Mouse (Mus musculus) kidney, postnatal 25 days (tissue): Measurements from ENCODE around the gene Btbd9.

ENCODE experiments used
- DNase-seq, 2 experiments: peaks; one replicate each; pipeline ENCODE4 v3.0.0; 2021; ENCODE audit warnings: mixed read lengths in 2 of 2

The Btbd9 gene

DNA sequence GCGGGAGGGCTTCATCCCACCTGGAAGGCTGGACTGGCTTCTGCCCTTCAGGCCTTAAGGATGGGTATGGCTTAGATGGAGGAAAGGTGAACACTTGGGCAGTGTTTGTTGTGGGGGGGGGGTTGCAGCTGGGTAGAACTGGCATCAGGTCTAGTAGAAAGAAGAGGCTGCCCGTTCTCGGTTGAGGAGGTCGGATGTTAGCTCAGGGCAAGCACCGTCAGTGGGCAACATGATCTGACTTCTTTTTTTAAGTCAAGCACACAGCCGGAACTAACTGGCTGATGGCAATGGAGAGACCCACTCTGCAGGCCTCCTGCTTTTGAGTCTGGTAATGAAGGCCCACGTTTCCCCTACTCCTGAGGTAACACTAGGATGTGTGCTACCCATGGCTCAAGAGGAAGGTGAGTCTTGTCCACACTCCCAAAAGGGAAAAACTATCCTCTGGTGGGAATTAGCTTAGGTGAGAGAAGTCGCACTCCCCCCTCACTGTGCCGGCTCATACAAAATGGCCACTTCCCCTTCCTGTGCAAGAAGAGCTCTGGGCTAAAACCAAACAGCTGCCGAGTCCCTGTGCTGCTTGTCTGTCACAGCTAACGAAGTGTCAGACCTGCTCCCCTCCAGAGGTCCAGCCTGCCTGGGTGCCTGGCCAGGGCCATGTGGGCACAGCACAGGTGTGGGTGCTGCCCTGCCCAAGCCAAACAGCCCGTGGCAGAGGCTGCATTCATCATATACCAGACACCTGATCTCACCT, 378.8 kb downstream of the Btbd9 start:
- peak in 1 of 2 experiments; percentile 33 for DNase-seq

DNA sequence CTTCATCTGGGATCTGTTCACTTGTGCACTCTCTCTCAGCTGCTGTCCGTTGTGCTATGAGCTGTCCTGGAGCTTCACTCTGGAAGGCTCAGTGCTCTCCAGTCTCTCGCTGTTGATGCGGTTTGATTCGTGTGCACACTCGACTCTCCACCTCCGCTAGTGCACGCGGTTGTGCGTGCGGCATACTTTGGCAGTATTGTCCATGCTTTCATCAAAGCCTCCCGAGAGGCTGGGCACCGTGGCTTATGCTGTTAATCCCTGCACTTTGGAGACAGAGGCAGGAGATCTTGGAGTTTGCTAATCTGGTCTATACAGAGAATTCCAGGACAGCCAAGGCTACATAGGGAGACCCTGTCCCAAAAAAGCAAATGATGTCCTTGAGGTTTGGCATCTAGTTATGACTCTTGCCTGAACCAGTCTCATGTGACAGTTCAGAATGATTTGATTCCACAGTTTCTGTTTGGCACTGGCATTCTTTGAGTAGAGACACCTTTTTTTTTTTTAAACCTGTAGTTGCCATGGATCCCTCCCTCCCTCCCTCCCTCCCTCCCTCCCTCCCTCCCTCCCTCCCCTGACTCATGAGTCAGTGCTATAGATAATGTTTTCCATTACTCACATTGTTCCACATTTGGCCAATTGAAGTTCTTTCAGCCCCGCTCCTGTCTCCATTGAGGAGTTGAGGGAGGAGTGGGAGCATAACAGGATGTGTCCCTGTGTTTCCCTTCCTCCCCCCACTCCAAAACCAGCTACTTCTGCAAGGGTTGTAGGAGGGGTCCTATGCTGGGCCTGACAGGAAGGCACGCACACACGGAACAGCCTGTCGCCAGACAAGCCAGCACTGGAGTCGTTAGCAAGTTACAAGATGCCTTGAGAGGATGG, 379.6 kb downstream of the Btbd9 start:
- peak; percentile 5 to 38 for DNase-seq

DNA sequence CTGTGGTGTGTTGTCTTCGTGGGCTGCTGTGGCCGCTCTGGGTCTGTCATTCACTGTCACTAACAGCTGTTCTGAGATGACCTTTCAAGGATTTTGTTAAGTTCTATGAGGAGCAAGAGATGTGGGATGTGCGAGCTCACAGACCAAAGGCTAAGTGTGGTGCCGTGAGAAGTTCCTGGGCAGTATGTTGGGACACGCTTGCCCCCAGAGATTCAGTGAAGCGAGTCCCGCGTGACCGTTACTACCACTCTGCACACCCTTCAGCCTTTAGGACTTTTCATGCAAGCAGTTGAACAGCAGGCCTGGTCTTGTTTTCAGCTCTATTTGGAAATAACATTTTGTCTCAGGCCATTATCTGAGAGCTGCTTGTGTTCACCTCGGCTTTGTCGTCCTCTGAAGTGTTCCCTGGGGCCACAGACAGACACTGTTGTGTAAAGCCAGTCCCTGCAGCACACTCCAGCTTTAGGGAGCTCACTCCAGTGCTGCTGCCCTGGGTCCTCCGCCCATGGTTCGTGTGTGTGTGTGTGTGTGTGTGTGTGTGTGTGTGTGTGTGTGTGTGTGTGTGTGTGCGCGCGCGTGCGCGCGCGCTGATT, 380.6 kb downstream of the Btbd9 start:
- peak; percentile 1 to 31 for DNase-seq

DNA sequence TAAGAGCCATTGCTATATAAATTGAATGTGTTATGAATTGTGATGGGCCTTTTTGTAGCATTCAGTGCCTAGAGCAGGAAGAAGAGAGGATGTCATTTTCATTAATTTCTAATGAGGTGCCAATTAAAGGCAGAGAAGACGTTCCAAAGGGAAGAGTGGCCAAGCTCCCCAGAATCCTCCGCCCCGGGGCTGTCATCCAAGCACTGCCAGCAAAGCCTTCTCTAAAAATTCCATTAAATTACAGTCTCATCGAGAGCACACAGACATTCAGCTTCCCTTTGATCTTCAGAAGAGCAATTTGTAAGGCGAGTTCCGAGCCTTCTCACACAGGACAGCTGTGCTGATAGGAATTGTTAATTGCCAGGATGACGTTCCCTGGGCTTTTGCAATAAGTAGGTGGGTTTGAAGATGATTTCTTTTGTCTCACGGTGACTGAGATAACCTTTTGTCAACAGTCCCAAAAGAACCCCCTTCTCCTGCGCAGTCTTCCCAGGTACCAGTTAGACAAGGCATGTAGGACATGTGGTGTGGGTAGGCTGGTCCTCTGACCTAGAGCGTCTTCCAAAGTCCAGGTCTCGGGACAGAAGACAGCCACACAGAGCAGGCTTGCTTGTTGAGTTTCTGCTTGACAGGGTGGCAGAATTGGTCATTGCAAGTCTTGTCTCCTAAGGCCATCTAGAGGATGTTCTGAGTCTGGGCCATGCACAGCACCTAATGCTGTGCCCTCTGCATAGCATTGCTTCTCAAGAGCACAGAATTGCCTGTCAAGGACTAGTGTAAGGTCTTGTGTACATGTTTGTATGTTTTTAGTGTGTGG, 381.5 kb downstream of the Btbd9 start:
- peak; percentile 31 to 66 for DNase-seq

DNA sequence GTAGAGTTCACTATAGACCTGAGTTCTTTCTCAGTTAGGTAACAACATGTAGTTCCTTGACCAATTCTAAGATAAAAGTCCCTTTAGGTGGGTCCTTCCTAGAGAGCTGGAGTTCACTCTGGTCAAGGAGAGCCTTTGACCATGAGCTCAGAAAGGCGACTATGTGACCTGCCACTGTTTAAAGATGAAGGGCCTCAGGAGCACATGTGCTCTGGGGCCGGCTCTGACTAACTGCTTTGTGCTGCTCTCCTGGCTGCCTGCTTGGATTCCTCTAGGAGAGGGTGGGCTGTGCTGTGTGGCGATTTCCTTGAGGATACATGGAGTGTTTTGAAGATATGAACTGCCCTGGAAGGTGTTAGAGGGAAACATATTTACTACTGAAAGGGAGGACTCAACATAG, 382.2 kb downstream of the Btbd9 start:
- DNase-seq = peak; percentile 1 to 26

DNA sequence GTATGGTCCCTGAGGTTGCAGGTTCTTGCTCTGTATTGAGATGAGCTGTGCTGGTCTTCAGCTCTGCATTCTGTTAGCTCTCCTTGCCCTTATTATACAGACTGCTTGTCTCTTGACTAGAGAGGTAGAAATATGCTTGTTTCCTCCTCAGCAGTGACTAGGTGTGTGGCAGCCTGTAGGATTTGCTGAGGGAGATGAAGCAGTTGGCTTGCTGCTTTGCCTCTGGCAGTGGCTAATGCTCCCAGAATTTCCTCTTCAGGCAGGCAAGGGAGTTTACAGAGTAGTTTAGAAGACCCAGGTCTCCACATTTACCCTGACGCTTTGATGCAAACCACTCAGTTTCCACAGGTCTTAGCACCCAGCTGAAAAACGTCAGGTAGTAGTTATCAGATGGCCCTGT, 382.7 kb downstream of the Btbd9 start:
- DNase-seq = peak; percentile 0 to 12

DNA sequence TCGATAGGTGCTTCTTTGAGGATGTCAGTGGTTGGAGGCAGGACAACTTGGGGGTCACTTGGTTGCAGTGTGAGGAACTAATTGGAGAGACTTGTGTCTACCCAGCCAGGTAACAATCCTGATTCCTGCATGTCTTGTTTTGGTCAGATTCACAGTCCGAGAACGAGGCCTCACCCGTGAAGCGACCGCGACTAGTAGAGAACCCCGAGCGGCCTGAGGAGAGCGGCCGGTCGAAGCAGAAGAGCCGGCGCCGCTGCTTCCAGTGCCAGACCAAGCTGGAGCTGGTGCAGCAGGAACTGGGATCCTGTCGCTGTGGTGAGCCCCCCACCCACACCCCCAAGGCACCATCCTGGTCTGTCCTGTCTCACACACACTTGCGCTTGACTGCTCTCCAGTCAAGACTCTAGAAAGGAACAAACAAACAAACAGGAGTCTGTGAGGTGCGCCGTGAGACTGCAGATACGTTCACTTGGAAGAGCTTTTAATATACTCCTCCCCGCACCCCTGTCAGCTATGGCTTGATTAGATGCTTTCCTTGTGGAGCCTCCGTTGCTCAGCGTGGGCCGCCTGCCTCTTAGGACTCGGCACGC, 383.8 kb downstream of the Btbd9 start:
- peak; percentile 0 to 26 for DNase-seq

DNA sequence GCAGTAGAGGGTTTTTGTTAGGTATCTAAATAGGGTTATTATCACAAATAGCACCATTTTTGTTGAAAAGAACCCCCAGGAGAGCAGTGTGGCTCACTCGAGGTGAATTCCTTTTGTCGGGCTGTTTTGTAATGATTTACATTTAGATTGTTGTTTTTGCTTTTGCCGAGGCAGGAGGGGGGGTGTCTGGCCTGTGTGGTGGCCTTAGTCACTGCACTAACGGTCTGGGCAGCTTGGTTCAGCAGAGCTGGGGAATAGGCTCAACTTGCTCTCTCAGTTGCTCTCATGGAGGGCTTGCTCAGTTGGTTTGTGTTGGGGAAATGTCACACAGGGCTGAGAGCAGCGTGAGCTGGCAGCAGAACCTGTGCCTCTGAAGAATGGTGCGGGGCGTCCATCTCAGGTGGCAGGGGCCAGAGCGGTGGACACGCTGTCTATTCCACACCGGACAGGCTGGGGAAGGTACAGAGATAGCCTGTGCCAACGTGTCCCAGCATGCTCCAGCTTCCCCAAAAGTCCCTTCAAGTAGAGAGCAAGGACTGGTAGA, 385.1 kb downstream of the Btbd9 start:
- peak in 1 of 2 experiments; percentile 35 for DNase-seq

DNA sequence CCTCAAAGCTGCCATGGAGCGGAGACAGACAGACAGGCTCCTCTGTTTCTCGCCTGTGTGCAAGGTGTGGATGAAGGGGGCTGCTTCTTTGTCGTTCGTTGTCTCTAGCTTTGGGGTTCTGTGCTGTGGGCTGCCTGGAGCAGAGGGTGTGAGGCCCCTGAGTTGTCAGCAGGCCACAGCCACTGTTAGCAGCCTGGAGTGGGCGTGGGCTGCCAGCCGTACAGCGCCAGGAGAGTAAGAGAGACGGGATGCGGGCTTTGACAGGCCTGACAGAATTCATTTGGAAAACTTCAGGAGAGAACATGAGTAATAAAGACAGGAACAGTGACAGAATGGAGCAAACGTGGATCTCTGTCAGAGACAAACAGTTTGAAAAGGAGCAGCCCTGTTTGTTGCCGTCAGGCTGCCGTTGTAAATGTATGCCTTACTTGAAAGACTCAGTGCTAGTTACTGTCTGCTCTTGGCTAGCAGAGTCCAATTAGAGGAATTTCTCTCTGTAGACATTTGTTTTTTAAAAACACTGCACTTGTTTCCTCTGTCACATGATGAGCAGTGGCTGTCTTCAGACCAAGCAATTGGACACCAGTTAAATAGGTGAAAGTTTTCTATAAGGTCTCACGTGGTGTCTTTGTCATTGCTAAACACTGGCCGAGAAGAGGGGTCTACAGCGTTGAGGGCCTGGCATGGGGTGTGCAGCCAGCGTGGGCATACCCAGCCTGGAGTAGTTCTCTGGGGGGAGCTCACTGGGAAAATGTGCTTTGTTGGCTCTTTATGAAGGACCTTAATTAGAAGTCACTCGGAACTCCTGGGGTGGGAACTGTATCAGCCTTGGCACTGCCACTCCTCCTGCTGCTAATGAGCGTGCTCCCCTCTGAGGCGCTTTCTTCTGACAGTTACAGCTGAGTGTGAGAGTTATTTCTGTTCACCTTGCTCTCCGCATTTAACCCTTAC, 388.0 kb downstream of the Btbd9 start:
- peak in 1 of 2 experiments; percentile 44 for DNase-seq

DNA sequence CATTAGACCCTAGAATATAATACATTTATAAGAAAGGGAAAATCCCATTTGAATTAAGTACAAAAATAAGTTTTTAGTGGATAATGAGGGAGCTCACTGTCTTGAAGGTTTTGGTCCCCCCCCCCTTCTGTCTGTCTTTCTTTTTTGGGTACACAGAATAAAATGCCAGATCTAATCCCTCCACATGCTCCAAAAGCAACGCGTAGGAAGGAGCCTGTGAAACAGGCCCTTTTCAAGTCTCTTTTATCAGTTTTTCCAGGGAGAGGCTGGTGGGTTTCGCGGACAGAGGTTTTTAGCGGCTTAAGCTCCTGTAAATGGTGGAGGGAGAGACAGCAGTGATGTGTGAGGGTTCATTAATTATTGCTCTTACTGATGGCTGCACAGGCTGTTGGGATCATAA, 388.7 kb downstream of the Btbd9 start:
- no peak for DNase-seq

DNA sequence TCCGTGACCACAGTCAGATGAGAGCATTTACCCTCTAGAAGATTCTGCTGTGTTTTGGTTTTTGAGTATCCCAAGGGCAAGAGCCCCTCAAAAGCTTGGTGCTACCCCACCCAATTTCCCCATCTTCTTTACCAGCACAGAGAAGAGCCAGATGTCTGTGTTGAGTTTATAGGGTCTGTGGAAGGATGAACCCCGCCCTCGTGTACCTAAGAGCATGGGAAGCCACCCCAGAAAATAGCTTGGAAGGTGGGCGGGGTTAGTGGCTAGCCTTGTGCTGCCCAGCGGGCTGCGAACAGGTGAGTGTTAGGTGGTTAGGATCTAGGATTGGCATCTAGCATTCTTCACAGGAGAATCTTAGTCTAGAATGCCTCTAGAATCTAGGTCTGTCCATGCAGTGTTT, 389.1 kb downstream of the Btbd9 start:
- DNase-seq = peak in 1 of 2 experiments; percentile 31

DNA sequence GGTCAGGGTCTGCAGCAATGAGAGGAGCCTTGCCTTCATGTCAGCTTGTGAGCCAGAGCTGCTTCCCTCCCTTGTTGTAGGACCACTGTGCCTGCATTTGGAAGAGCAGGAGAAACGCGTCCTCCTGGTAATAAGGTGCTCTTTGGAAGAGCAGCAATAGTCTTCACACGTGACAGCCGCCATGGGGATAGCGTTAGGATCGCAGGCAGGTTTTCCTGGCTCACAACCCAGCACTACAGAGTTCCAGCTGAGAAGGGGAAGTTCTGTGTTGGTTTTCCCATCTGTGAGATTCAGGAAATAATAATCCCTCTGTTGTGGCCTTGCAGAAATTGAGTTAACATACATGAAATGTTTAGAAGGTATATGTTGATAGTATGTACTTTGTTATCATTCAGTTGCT, 392.7 kb downstream of the Btbd9 start:
- DNase-seq = no peak

DNA sequence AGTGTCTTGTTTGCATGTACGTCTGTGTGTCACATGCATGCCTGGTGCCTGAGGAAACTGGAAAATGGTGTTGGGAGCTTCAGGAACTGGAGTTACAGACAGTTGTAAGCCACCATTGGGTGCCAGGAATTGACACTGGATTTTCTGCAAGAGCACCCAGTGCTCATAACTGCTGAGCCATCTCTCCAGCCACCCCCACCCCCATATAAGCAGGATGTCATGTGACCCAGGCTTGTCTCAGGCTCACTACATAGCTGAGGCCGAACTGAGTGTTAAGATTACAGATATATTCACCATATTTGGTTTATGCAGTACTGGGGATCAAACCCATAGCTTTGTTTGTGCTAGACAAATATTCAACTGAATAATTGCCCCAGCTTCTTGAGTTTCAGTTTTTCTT, 394.2 kb downstream of the Btbd9 start:
- no peak for DNase-seq

DNA sequence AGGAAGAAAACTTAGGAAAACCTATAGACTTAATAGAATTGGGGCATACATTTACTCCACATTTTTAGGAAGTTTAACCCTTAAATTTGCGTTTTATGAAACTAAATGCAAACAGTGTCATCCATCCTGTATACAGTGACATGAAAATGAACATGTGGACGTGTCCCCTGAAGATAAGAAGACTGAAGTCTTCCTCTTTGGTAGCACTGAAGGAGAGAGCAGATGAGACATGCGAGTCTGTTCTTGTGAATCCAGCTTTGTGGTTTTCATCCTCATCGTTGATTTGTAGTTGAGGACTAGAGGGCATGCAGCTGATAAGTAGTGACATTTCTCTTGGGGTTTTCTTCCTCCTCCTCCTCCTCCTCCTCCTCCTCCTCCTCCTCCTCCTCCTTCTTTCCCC, 394.7 kb downstream of the Btbd9 start:
- no peak for DNase-seq

DNA sequence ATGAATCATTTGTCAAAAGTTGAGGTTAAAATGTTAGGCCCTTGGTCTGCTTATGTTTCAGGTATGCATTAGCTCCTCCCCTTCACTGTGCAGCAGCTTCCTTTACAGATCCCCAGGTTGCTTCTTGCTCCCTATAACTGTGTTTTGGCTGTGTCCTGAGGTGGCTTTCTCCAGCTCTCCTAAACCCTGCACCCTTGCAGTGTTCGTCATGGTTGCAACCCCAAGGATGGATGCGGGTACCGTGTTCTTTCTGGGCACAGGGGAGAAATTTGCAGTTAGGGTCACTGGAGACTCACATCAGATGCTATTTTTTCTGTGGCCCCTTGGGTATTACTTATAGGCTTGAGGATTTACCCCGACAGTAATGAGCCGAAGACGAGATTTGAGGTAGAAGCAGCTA, 396.1 kb downstream of the Btbd9 start:
- DNase-seq = no peak

DNA sequence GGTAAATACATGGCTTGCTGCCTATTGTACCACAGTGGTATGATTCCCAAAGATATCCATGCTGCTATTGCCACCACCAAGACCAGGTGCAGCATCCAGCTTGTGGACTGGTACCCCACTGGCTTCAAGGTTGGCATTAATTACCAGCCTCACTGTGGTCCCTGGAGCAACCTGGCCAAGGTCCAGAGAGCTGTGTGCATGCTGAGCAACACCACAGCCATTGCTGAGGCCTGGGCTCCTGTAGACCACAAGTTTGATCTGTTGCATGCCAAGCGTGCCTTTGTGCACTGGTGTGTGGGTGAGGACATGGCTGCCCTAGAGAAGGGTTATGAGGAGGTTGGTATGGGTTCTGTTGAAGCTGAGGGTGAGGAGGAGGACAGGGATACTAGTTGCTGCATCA, 397.9 kb downstream of the Btbd9 start:
- peak; percentile 76 to 78 for DNase-seq

DNA sequence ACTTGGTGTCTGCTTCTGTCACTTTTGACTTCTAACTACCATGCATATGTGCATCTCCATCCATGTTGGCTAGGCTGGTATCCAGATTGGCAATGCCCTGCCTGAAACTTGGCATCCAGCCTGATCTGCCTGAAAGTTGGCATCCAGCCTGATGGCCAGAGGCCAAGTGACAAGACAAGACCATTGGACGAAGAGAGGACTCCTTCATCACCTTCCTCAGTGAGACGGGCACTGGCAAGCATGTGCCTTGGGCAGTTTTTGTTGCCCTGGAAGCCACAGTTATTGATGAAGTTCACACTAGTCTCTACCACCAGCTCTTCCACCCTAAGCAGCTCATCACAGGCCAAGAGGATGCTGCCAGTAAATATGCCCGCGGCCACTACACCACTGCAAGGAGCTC, 398.9 kb downstream of the Btbd9 start:
- peak; percentile 77 to 81 for DNase-seq
